16 mouse cellular contexts compared by ENCODE assay signal in the genomic region with DNA sequence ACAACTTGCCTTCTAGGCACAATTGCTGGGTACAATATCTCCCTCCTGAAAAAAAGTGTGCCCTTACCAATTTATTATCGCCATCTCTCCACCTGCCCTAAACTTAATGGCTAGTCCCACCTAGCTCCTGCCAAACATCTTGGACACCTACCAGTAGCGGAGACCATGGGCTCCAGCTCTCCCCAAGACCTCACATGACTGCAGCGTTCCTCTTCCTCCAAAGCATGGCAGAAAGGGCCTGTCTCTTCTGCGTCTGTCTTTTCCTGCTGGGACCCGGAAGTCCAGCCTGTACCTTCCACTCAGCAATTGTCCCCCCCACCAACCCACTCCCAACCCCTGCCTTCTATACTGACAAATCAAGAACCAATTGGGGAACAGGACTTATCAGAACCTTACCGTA.
"Had no signal": no experiment of that assay in that cellular context is flagged by ENCODE, and none has a peak within 500 bp of the region (broad histone marks: within the 10 kb centered on the region; RNA-seq: fewer than 3 reads in every experiment).

No protein-coding gene starts in this region.

- H3K36me3 ChIP-seq: neural tube, embryonic 13.5 days; neural tube, embryonic 15.5 days; stomach, embryonic 15.5 days had no signal

- H3K9me3 ChIP-seq: neural tube, embryonic 13.5 days; neural tube, embryonic 15.5 days; stomach, embryonic 15.5 days had no signal

- H3K27ac ChIP-seq: neural tube, embryonic 13.5 days; neural tube, embryonic 15.5 days; stomach, embryonic 15.5 days; stomach, postnatal 0 days had no signal

- H3K4me3 ChIP-seq: neural tube, embryonic 13.5 days; neural tube, embryonic 15.5 days; stomach, embryonic 15.5 days had no signal

- H3K27me3 ChIP-seq: neural tube, embryonic 13.5 days; neural tube, embryonic 15.5 days; stomach, embryonic 15.5 days had no signal

- H3K4me2 ChIP-seq: neural tube, embryonic 13.5 days; neural tube, embryonic 15.5 days; stomach, embryonic 15.5 days had no signal

- DNase-seq: retina, postnatal 1 day; right cerebral cortex, adult 18-20 months; right cerebral cortex, postnatal 14 days; right cerebral cortex, postnatal 25 days; right cerebral cortex, postnatal 4 days; spleen, adult 18-20 months; thymus, adult 18-20 months; thymus, adult 2 months; thymus, postnatal 14 days; thymus, postnatal 25 days; thymus, postnatal 36 days; thymus, postnatal 4 days had no signal

- H3K9ac ChIP-seq: neural tube, embryonic 13.5 days; neural tube, embryonic 15.5 days; stomach, embryonic 15.5 days had no signal
